In the genomic region with DNA sequence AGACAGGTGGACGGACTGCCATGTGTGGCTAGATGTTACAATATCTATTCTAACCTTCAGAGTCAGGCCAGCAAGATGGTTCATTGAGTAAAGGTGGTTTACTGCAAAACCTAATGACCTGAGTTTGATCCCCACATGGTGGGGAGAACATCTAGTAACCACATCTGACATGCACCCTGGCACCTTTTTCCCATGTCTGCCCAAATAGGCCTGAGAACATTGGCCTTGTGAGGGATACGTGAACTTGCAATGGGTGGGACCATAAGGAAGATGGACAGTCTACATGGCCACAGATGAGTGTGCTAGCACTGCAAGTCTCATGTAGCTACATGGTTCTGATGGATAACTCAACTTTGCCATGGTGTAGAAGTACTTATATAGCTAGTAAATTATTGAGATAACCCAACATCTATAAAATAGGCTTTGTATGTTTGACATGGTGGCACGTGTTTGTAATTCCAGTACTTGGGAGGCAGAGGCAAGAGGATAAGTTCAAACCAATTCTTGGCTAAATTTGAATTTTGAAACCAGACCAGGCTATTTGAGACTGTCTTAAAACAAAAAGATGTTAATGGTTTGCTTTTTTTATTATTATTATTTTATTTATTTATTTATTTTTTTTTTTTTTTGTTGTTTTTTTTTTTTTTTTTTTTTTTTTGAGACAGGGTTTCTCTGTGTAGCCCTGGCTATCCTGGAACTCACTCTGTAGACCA, we compare ENCODE assay signal across 28 mouse cellular contexts. TPM values are rescaled to one million over a fixed set of nuclear protein-coding genes. Genes with fewer than 3 reads are reported as not detected.
DNase-seq lines count a peak whose midpoint lies in the region; ATAC-seq and TF ChIP-seq lines count a peak whose summit lies in the region.
"Had no signal": no experiment of that assay in that cellular context is flagged by ENCODE, and none has a peak within 500 bp of the region (broad histone marks: within the 10 kb centered on the region; RNA-seq: fewer than 3 reads in every experiment).

No protein-coding gene starts in this region.

- TF ChIP-seq POLR2A in MEL (IDR thresholded peaks at IDR 0.05; ENCODE audit: control insufficient read depth in 1 of 2, insufficient read depth in 1 of 2, low read depth in 1 of 2, low read length in 2 of 2, poor library complexity in 1 of 2) = peak in 1 of 2 experiments; percentile 24; a peak in 1 of 4 replicates

- TF ChIP-seq CTCF in lung, embryonic 14.5 days (IDR thresholded peaks at IDR 0.05; ENCODE audit: low read depth) = no peak
- TF ChIP-seq CTCF in MEL (IDR thresholded peaks at IDR 0.05 in 2 of 3, conservative IDR thresholded peaks at IDR 0.05 in 1 of 3; ENCODE audit: control insufficient read depth in 1 of 3, insufficient read depth in 1 of 3, low read depth in 2 of 3, low read length in 3 of 3, poor library complexity in 1 of 3, severe bottlenecking in 1 of 3) = no peak

- H3K4me3 ChIP-seq in lung, embryonic 14.5 days (ENCODE audit: low read depth, low read length) = no peak overlapping the region
- H3K4me3 ChIP-seq in MEL (ENCODE audit: control insufficient read depth in 1 of 2, insufficient read depth in 1 of 2, low read depth in 2 of 2, low read length in 2 of 2) = no peak overlapping the region
- H3K4me3 ChIP-seq: forebrain, embryonic 10.5 days; heart, adult 2 months; hindbrain, embryonic 10.5 days; layer of hippocampus, adult 2 months had no signal

- H3K4me1 ChIP-seq in lung, embryonic 14.5 days (ENCODE audit: insufficient read depth) = no peaks in the 10 kb centered on the region
- H3K4me1 ChIP-seq in MEL (ENCODE audit: control insufficient read depth in 1 of 2, insufficient read depth in 2 of 2, low read length in 2 of 2) = no peaks in the 10 kb centered on the region; a peak in 1 of 4 replicates
- H3K4me1 ChIP-seq: forebrain, embryonic 10.5 days; hindbrain, embryonic 10.5 days had no signal

- no peak overlapping the region for H3K9ac ChIP-seq in lung, embryonic 14.5 days
- no peak overlapping the region for H3K9ac ChIP-seq in MEL (ENCODE audit: control insufficient read depth, low read depth, low read length, poor library complexity, severe bottlenecking)
- H3K9ac ChIP-seq: liver, embryonic 14.5 days had no signal

- H3K36me3 ChIP-seq in lung, embryonic 14.5 days (ENCODE audit: insufficient read depth) = peaks cover 58% of the 10 kb centered on the region
- H3K36me3 ChIP-seq in MEL (ENCODE audit: control insufficient read depth in 1 of 2, insufficient read depth in 2 of 2, low read length in 2 of 2) = peaks cover 10 to 26% of the 10 kb centered on the region in 2 experiments

- H3K27ac ChIP-seq in lung, embryonic 14.5 days (ENCODE audit: low read depth) = no peak overlapping the region
- no peak overlapping the region for H3K27ac ChIP-seq in MEL (ENCODE audit: control insufficient read depth, low read depth, low read length)
- H3K27ac ChIP-seq: forebrain, embryonic 10.5 days; heart, adult 2 months; hindbrain, embryonic 10.5 days; layer of hippocampus, adult 2 months; liver, embryonic 14.5 days had no signal

- peaks cover 1% of the 10 kb centered on the region; the same call in 1 of the 2 replicates for H3K79me2 ChIP-seq in MEL (ENCODE audit: control insufficient read depth, insufficient read depth, low read length, poor library complexity)

- no peak for ATAC-seq in lung, embryonic 14.5 days (ENCODE audit: insufficient read depth)
- no peak for ATAC-seq in erythroid progenitor cell, adult 5-6 weeks (replicated peaks; ENCODE audit: low FRiP score, poor library complexity, severe bottlenecking)
- ATAC-seq: lung, postnatal 0 days; midbrain, embryonic 16.5 days had no signal

- H3K4me2 ChIP-seq in lung, embryonic 14.5 days = no peak overlapping the region

- DNase-seq in heart, adult 11 months = peak; percentile 79
- no peak for DNase-seq in heart, adult 8-10 months (ENCODE audit: low spot score)
- peak; percentile 10 for DNase-seq in lung, embryonic 14.5 days
- DNase-seq in lung, postnatal 10 days = no peak
- DNase-seq in MEL (ENCODE audit: low read depth, low spot score) = no peak
- peak; percentile 37 for DNase-seq in naive thymus-derived CD4-positive, alpha-beta T cell, adult 2 months (ENCODE audit: low read depth)
- DNase-seq: adrenal gland, adult 8-10 months; B cell, adult 2 months; cerebellum, postnatal 14 days; embryo, embryonic 11 days; gastrocnemius, postnatal 10 days; kidney, adult 18-20 months; kidney, postnatal 14 days; left cerebral cortex, postnatal 4 days; right cerebral cortex, postnatal 14 days; spleen, adult 18-20 months; thymus, adult 18-20 months; thymus, postnatal 4 days had no signal

- no peaks in the 10 kb centered on the region for H3K27me3 ChIP-seq in lung, embryonic 14.5 days (ENCODE audit: insufficient read depth, low read length)
- no peaks in the 10 kb centered on the region for H3K27me3 ChIP-seq in MEL (ENCODE audit: control insufficient read depth in 1 of 2, insufficient read depth in 2 of 2, low read length in 2 of 2)

- TF ChIP-seq EP300 in MEL (IDR thresholded peaks at IDR 0.05; ENCODE audit: low read depth in 1 of 2, low read length in 2 of 2) = no peak

- no peak for TF ChIP-seq RAD21 in MEL (IDR thresholded peaks at IDR 0.05; ENCODE audit: low read depth, low read length)

- 88% methylated on average over 3 of the region's 3 CpGs for WGBS in lung, embryonic 14.5 days

- H3K9me3 ChIP-seq in lung, embryonic 14.5 days (ENCODE audit: low read depth, low read length) = no peaks in the 10 kb centered on the region
- no peaks in the 10 kb centered on the region for H3K9me3 ChIP-seq in MEL (replicated peaks; ENCODE audit: insufficient read depth, low read length)
- H3K9me3 ChIP-seq: forebrain, embryonic 10.5 days; hindbrain, embryonic 10.5 days had no signal

TF ChIP-seq in MEL, 35 proteins besides CTCF, POLR2A, EP300 and RAD21:
- no peak for TF ChIP-seq KAT2A (conservative IDR thresholded peaks at IDR 0.05; ENCODE audit: low read depth, low read length)
- no peak for TF ChIP-seq USF1 (IDR thresholded peaks at IDR 0.05; ENCODE audit: low read depth, low read length)
- TF ChIP-seq POLR2AphosphoS5 (IDR thresholded peaks at IDR 0.05; ENCODE audit: borderline replicate concordance, low read depth, low read length) = peak; percentile 78; the same call in 1 of the 2 replicates
- no peak for TF ChIP-seq MYC (IDR thresholded peaks at IDR 0.05; ENCODE audit: low read depth, low read length)
- peak; percentile 51; the same call in 1 of the 2 replicates for TF ChIP-seq ZNF384 (IDR thresholded peaks at IDR 0.05; ENCODE audit: low read depth, low read length)
- TF ChIP-seq ZMIZ1 (IDR thresholded peaks at IDR 0.05; ENCODE audit: low read depth, low read length) = peak; percentile 51; the same call in 1 of the 2 replicates

RNA-seq across cellular contexts. Expression of gene Hnrnph1, which starts 11.6 kb away (rescaled TPM):
- 100 to 1,000 TPM in 2 of 4 experiments, 10 to 100 TPM in 2; 90.8 to 111 (median 97.3) TPM for total RNA-seq in heart, adult 8-10 months (2022)
- polyA plus RNA-seq in lung, embryonic 14.5 days (2014; fragmentation: Nextera tagmentation; extraction: Ambion mirVana) = 573 and 582 TPM in 2 replicates
- total RNA-seq in MEL (2012; rRNA removed) = 227 and 232 TPM in 2 replicates
- polyA plus RNA-seq in MEL (2012; ENCODE audit: insufficient read depth in 1 of 2, insufficient read length in 2 of 2, low read depth in 1 of 2, low replicate concordance in 2 of 2, missing spikeins in 1 of 2) = 100 to 1,000 TPM; 425 to 552 TPM
- total RNA-seq in erythroid progenitor cell, adult 5-6 weeks (2015; ENCODE audit: low replicate concordance) = 456 and 552 TPM in 2 replicates
- 368 and 428 TPM in 2 replicates for total RNA-seq in erythroid progenitor cell, adult 5-6 weeks (2017; ENCODE audit: low replicate concordance)

RNA-seq across cellular contexts. Expression of gene Cby3, which starts 34.1 kb away (rescaled TPM):
- not detected for total RNA-seq in heart, adult 8-10 months (2022)
- 0.37 and 0.66 TPM in 2 replicates for polyA plus RNA-seq in lung, embryonic 14.5 days (2014; fragmentation: Nextera tagmentation; extraction: Ambion mirVana)
- 0.23 and 0.42 TPM in 2 replicates for total RNA-seq in MEL (2012; rRNA removed)
- polyA plus RNA-seq in MEL (2012; ENCODE audit: insufficient read depth in 1 of 2, insufficient read length in 2 of 2, low read depth in 1 of 2, low replicate concordance in 2 of 2, missing spikeins in 1 of 2) = under 1 TPM in 1 of 2 experiments, not detected in 1; 0.31 TPM
- not detected in 2 replicates for total RNA-seq in erythroid progenitor cell, adult 5-6 weeks (2015; ENCODE audit: low replicate concordance)
- not detected in 2 replicates for total RNA-seq in erythroid progenitor cell, adult 5-6 weeks (2017; ENCODE audit: low replicate concordance)
- total RNA-seq: adrenal gland, adult 8-10 months; gastrocnemius, postnatal 10 days; heart, adult 2 months; left cerebral cortex, postnatal 4 days had no signal
- polyA plus RNA-seq: heart, postnatal 0 days; liver, embryonic 14.5 days; neural tube, embryonic 11.5 days had no signal

RNA-seq across cellular contexts. Expression of gene Rufy1, which starts 42.6 kb away (rescaled TPM):
- total RNA-seq in heart, adult 8-10 months (2022) = 10 to 100 TPM; 27.5 to 34.9 (median 30.2) TPM
- polyA plus RNA-seq in lung, embryonic 14.5 days (2014; fragmentation: Nextera tagmentation; extraction: Ambion mirVana) = 24.4 and 25.9 TPM in 2 replicates
- total RNA-seq in MEL (2012; rRNA removed) = 13.8 and 18.4 TPM in 2 replicates
- polyA plus RNA-seq in MEL (2012; ENCODE audit: insufficient read depth in 1 of 2, insufficient read length in 2 of 2, low read depth in 1 of 2, low replicate concordance in 2 of 2, missing spikeins in 1 of 2) = 10 to 100 TPM in 1 of 2 experiments, not detected in 1; 17.8 TPM
- total RNA-seq in erythroid progenitor cell, adult 5-6 weeks (2015; ENCODE audit: low replicate concordance) = 13.4 and 13.7 TPM in 2 replicates
- total RNA-seq in erythroid progenitor cell, adult 5-6 weeks (2017; ENCODE audit: low replicate concordance) = 8.6 and 10.3 TPM in 2 replicates

Comparison
In these comparisons a context has a peak if more than half of its experiments do, and no peak if none do; other contexts are left out.
1. DNase-seq: peak in heart, adult 11 months (single experiment), lung, embryonic 14.5 days (single experiment) and naive thymus-derived CD4-positive, alpha-beta T cell, adult 2 months (single experiment); none in heart, adult 8-10 months (single experiment), lung, postnatal 10 days (single experiment) and MEL (single experiment).